Mouse (Mus musculus): Measurements from ENCODE around the gene H2-DMb1.
A peak's percentile ranks its signal among the peaks of the same experiment; 100 is the strongest.

Gene H2-DMb1

DNA sequence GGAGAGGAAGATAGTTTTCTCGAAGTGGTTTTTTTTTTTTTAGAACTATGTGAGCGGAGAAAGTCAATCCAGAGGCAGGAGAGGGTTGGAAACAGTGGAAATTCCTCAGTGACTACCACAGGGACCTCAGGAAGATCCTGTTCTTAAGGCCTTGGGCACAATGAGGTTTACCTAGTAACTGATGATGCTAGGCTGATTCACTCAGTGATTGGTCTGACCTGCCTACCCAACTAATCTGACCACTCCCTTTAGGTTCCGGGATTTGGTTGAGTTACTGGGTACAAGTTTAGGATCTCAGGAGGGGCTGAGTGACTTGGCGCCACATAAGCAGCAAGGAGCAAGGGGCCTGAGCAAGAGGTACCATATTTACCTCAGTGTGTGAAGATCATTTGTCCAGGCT, at the start of gene H2-DMb1:
Gene H2-DMb1 (plus strand): TSS at position 150 of the 400 bp plus-strand sequence.
- no peak for DNase-seq (ENCODE audit: low read depth)

DNA sequence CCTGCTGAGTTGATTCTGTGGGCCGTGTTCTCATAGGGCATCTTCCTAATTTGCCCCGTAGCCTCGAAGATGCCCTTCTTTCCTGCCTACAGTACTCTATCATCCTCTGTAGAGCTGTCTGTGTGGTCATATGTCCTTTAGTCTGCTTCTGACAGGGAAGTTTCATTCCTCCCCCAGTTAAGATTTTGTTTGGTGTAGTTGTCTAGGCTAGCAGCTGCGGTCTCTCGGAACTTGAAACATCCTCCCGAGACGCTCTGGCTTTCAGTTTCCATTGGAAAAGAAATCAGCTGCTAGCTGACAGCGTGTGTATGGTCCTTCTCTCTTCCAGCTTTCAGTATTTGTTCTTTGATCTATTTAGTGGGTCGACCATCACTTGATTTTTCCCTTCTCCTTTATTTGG, 48.1 kb upstream of the H2-DMb1 start:
- no peak for DNase-seq (ENCODE audit: low read depth)

DNA sequence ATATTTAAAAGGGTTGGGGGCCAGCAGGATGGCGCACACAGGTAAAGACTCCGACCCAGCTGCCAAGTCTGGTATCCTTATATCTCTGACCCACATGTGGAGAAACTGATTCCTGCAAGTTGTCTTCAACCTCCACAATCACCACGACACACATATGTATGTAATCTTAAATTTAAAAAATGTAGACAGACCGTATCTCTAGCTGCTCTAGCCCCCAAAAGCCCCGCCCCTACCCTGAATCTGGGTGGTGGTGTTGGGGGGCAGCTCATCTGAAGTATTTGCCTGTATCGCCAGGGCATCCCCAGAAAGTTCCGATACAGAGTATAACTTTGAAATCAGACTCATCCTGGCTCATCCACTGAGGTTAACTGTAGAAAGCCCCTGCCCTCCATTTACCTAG, 46.3 kb upstream of the H2-DMb1 start:
- no peak for DNase-seq (ENCODE audit: low read depth)

DNA sequence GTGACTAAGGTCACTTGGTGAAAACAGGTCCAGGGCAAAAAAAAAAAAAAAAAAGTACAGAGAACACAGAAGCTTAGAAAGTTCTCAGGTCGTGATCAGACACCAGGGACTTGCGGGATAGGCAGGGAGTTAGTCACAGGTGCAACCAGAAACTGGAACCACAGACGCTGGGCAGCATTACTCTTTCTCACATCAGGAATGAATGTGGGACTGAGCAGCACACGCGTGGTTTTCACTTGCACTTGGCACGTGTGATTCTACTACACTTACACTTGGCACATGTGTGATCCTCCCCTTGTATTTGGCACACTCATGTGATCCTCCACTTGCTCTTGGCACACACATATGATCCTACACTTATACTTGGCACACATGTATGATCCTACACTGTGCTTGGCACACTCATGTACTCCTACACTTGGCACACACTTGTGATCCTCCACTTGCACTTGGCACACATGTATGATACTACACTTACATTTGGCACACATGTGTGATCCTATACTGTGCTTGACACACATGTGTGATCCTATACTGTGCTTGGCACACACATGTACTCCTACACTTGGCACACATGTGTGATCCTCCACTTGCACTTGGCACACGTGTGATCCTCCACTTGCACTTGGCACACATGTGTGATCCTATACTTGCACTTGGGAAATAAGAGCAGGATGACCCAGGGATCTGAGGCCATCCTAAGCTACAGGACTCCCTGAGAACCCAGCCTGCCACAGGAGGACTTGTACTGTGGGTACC, 45.6 kb upstream of the H2-DMb1 start:
- DNase-seq (ENCODE audit: low read depth): no peak

DNA sequence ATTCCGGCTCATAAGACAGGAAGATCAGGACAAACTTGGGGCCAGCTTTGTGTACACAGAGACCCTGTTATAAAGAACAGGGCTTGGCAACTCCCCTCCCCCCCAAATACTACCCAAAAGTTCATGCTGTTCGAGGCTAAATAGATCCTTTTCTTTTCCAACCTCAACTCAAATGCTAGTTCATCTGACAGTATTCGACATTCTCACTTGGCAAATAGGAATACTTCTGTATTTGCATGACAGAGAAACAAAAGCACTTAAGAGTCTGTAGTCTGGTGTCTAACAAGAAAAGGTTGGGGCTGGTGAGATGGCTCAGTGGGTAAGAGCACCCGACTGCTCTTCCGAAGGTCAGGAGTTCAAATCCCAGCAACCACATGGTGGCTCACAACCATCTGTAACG, 44.4 kb upstream of the H2-DMb1 start:
- no peak for DNase-seq (ENCODE audit: low read depth)

GRCm38 (mm10) chr17:34109038-34109805, 43.6 kb upstream of the H2-DMb1 start:
- DNase-seq (ENCODE audit: low read depth): no peak

DNA sequence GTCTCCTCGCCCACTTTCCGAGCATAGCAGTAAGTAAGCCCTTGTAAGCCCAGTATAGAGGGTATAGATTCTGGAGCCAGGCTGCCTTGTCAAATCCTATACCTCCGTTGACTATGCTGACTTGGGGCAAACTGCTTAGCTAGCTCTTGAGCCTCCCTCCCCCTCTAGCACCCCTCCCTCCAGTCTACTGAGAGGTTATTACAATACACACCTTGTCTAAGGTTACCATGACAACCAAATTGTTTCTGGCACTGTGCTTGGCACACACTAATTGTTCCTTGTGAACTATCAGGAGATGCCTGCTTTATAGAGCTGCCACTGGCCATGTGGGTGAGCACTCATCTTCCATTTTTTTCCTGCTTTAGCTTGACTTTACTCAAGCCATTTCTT, 43.1 kb upstream of the H2-DMb1 start:
- DNase-seq (ENCODE audit: low read depth): no peak

DNA sequence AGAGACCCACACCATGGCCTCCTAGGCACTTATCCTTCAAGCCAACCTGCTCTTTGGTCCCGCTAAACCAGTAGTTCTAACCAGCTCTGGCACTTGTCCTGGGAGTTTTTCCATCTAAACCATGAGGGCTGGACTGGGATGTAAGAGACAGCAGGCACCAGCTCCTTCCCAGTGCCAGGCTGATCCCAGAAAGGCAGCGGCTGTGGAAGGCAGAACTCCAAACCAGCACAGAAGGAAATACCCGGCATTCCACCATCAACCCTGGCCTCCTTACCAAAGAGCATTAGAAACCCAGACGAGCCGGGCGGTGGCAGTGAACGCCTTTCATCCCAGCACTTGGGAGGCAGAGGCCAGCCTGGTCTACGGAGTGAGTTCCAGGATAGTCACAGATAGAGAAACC, 42.6 kb upstream of the H2-DMb1 start:
- DNase-seq (ENCODE audit: low read depth): no peak

- no peak for DNase-seq (ENCODE audit: low read depth)
Measured at GRCm38 (mm10) chr17:34114114-34114513, 38.8 kb upstream of the H2-DMb1 start.

DNA sequence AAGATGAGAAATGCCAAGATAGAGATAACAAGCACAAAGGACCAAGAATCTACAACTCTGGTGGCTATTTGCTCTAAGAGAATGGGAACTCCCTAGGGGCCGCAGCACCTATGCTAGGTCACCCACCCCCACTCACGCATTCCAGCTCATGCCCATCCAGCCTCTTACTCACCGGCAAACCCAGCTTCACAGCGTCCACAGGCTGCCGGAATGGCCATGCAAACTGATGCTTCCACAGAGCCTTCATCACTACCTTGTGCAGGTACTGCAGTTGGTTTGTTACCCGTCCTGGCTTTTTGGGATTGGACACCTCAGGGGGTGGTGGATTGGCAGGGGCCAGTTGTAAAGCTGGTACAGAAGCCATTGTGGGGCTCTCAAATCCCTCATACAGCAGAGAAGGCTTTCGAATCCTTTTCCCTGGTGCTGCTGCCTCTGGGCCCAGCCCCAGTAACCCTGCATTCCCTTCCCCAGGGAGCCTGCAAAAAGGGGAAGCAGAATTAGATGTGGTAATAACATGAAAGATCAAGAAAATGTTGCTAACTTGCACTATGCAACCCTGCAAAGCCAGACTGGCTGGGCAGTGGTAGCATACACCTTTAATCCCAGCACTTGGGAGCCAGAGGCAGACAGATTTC, 36.0 kb upstream of the H2-DMb1 start:
- no peak for DNase-seq (ENCODE audit: low read depth)

GRCm38 (mm10) chr17:34117421-34118112, 35.3 kb upstream of the H2-DMb1 start:
- DNase-seq (ENCODE audit: low read depth): no peak

DNA sequence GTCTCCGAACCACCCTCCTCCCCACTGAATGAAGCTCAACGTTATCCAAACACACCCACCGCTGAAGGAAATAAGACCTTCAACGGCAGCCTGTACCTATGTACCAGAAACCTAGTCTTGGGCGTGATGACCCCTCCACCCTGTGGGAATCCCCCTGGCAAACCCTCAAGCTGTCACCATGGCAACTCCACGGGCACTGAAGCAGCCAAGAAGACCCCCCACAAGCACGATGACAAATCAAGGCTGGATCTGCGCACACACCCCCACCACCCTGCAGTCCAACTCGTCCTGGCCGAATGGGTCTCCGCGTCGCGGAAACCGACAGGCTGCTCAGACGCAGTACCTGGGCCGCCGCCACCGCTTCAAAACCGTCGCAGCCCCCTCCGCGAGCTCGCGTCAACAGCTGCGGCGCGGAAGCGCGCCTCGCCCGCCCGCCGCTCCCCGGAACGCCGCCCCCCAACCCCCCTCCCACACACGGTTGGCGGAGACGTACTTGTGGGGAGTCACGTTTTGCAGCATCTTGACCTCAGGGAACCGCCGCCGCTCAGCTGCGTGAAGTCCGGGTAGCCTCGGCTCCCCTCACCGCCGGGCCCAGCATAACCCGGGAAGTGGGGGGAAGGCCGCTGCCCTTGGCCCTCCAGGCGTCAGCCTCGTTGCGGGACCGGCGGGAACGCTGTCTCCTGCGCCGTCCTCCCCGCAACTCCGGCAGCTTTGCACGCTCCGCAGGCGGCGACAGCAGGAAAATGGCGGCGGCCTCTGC, 34.6 kb upstream of the H2-DMb1 start:
- DNase-seq (ENCODE audit: low read depth): no peak

- no peak for DNase-seq (ENCODE audit: low read depth)
Measured at GRCm38 (mm10) chr17:34118873-34119248, 34.0 kb upstream of the H2-DMb1 start.

- peak; percentile 99 for DNase-seq (ENCODE audit: low read depth)
Measured at GRCm38 (mm10) chr17:34119249-34120179, 33.4 kb upstream of the H2-DMb1 start, which contains the start of gene H2-DMa. TSS of gene H2-DMa (plus strand) at chr17:34119541.

GRCm38 (mm10) chr17:34120180-34120723, 32.6 kb upstream of the H2-DMb1 start:
- no peak for DNase-seq (ENCODE audit: low read depth)

DNA sequence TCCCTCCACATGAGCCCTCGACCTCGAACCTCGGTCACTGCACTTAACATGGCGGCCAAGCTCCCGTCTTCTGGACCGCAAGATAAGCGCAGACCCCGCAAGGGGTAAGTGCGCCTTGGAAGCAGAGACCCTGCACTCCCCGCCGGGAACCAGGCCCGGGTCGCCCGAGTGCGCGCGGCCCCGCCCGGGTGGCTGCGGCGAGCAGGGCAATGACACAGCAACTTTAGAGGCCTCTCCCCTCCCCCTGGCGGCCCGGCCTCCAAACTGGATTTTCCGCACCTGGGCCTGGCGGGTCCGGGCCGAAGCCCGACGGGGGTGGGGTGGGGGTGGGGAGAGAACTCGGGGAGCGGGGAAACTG, 32.1 kb upstream of the H2-DMb1 start:
- DNase-seq (ENCODE audit: low read depth): no peak

DNA sequence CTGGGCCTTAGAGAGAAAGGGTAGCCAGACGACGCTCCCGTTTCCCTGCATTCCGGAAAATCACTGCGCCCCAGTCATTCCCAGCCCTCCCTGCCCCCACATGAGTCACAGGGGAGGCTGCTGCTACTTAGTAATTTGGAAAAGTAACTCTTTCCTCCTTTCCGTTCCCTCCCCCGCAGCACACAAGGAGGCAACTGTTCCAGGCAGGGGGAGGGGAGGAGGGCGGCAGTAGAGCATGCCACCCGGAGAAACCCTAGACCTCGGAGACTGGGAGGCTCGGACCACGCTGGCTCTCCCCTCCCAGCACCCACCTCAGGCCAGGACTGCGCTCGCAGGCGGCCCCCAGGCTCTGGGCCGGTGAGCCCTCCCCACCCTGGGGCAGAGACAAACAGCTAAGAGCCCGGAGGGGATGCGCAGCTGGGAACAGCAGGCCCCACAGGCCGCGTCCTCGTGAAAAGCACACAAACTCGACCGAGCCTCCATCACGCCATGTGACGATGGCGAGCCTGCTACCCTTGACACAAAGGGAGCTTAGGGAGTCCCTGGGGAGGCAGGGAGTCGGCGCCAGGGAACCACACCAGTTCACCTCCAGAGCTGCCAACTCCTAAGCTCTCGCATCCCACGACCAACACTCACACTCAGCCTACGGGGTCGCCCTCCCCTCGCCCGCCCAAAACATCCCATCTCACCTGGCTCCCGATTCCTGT, 31.5 kb upstream of the H2-DMb1 start:
- DNase-seq (ENCODE audit: low read depth): no peak

GRCm38 (mm10) chr17:34121879-34122187, 31.0 kb upstream of the H2-DMb1 start:
- no peak for DNase-seq (ENCODE audit: low read depth)

DNA sequence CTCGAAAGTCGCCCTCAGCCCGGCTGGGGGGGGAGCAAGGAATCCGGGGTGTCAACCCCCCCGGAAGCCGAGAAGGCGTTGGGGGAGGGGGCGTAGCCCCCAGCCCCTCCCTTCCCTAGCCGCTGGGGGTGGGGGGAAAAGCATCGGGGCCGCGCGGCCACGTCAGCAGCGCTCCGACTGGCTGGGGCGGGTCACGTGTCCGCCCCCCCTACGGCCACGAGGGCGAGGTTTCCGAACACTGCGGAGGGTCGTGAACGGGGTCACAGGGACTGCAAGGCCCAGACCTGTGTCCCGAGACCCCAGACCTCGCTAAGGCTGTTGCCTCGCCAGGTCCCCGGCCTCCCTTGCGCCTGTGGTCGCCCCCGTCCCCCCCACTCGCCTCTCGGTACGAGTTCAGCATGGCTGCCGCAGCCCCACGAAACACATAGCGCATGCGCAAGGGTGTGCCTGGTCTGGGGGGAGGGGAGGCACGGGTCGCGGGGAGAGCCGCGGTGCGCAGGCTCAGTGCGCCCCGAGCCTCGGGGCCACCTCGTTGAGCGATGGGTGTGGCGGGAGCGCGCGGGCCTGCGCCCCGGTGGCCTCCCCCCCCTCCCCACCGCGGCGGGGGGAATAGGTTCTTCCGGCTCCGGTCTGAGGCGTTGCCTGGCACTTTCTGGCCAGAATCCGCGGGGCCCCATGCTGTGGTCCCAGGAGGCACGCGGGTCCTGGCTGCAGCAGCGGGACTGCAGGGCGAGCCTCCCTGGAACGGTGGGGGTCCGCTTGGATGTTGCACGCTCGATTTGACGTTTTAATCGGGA, 30.5 kb upstream of the H2-DMb1 start, which contains the start of gene Brd2:
Gene Brd2 (minus strand): TSS at position 447 of the 797 bp plus-strand sequence.
- peak; percentile 96 for DNase-seq (ENCODE audit: low read depth)
